Mouse (Mus musculus): Measurements from ENCODE around the gene Rbm19.

DNA sequence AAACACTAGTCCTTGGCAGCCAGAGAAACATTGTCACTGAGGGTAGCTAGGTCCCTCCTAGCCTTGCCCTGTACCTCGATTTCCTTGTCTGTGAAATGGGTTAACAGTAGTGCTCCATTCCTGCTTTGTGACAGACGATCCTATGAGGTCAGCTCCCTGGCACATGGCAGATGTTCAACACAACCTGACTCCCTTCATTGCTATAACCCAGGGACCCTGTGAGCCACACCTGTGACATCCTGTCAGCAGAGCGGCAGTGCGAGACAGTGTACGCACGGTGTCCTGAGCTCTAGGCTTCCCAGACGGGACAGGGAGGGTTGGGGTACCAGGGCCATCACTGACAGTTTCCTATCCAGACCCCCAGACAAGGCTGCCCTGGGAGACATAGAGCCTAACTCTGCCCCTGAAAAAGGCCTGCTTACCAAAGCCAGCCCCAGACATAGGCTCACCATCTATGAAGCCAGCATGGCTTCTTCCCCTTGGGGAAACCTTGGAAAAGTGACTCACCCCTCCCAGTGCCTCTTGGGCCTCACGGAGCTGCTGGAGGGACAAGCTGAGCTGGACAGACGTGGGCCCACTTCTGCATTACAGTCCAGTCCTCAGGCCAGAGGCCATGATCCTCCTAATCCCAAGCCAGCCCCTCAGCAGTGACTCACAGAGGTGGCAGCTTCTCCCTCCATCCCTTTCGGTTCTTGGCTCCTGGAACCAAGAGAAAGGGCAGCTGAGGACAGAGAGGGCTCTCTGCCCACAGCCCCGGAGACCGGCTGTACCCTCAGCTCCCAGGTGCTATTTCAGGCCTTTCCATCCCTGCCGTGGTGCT lies 60.2 kb downstream of the Rbm19 start:
- TF ChIP-seq CTCF (IDR thresholded peaks at IDR 0.05; ENCODE audit: low read depth) (no peak), EP300 (optimal IDR thresholded peaks at IDR 0.05) (no peak)

Measured in stomach, postnatal 0 days (tissue).